Comparison of ENCODE assay signal across 35 mouse cellular contexts in the genomic region with DNA sequence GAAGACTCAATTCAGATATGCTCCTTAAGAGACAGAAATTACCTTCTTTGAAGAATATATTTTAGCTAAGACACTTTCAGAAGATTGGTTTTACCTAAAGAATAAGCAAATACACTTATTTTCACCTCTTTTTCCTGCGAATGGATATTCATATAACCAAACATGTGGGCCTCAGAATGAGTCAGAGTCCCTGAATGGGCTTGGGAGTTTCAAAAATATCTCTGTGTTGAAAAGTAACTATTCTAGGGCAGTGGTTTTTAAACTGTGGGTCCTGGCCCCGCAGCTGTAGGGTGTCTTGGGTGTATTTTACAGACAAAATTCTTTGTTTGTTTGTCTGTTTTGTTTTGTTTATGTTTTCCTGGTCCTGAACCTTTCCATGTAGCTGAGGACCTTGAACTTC.
"Had no signal": no experiment of that assay in that cellular context is flagged by ENCODE, and none has a peak within 500 bp of the region (broad histone marks: within the 10 kb centered on the region; RNA-seq: fewer than 3 reads in every experiment).

No protein-coding gene starts in this region.

- H3K36me3 ChIP-seq: heart, embryonic 12.5 days; heart, embryonic 13.5 days; heart, embryonic 15.5 days; hindbrain, embryonic 10.5 days; hindbrain, embryonic 12.5 days; hindbrain, embryonic 13.5 days; hindbrain, embryonic 15.5 days; intestine, embryonic 15.5 days; kidney, embryonic 15.5 days had no signal

- H3K9ac ChIP-seq: heart, embryonic 12.5 days; heart, embryonic 13.5 days; heart, embryonic 15.5 days; hindbrain, embryonic 12.5 days; hindbrain, embryonic 13.5 days; hindbrain, embryonic 14.5 days; hindbrain, embryonic 15.5 days; intestine, embryonic 15.5 days; kidney, embryonic 15.5 days had no signal

- ATAC-seq: hindbrain, embryonic 16.5 days; hindbrain, postnatal 0 days; inflammation-experienced regulatory T-cells, adult 6 months; intestine, embryonic 15.5 days; intestine, embryonic 16.5 days; intestine, postnatal 0 days had no signal

- H3K4me2 ChIP-seq: heart, embryonic 11.5 days; heart, embryonic 12.5 days; heart, embryonic 13.5 days; heart, embryonic 15.5 days; hindbrain, embryonic 12.5 days; hindbrain, embryonic 13.5 days; hindbrain, embryonic 14.5 days; hindbrain, embryonic 15.5 days; intestine, embryonic 15.5 days; kidney, embryonic 15.5 days had no signal

- H3K27me3 ChIP-seq: heart, embryonic 12.5 days; heart, embryonic 13.5 days; heart, embryonic 15.5 days; hindbrain, embryonic 12.5 days; hindbrain, embryonic 13.5 days; hindbrain, embryonic 15.5 days; intestine, embryonic 15.5 days; kidney, embryonic 15.5 days had no signal

- H3K4me1 ChIP-seq: heart, embryonic 12.5 days; heart, embryonic 13.5 days; heart, embryonic 15.5 days; hindbrain, embryonic 10.5 days; hindbrain, embryonic 12.5 days; hindbrain, embryonic 13.5 days; hindbrain, embryonic 15.5 days; intestine, embryonic 15.5 days; kidney, embryonic 15.5 days had no signal

- H3K9me3 ChIP-seq: heart, embryonic 12.5 days; heart, embryonic 13.5 days; heart, embryonic 15.5 days; hindbrain, embryonic 10.5 days; hindbrain, embryonic 12.5 days; hindbrain, embryonic 13.5 days; hindbrain, embryonic 15.5 days; intestine, embryonic 15.5 days; kidney, embryonic 15.5 days had no signal

- H3K4me3 ChIP-seq: heart, embryonic 12.5 days; heart, embryonic 13.5 days; heart, embryonic 15.5 days; hindbrain, embryonic 10.5 days; hindbrain, embryonic 12.5 days; hindbrain, embryonic 13.5 days; hindbrain, embryonic 15.5 days; intestine, embryonic 15.5 days; kidney, embryonic 15.5 days; layer of hippocampus, adult 2 months; left cerebral cortex, adult 2 months had no signal

- DNase-seq: heart, postnatal 10 days; heart, postnatal 14 days; heart, postnatal 36 days; heart, postnatal 4 days; kidney, adult 11 months; kidney, adult 18-20 months; kidney, adult 2 months; kidney, adult 8-10 months; kidney, adult 9 months; kidney, postnatal 10 days; kidney, postnatal 14 days; kidney, postnatal 25 days; kidney, postnatal 36 days; kidney, postnatal 4 days; layer of hippocampus, adult 9-11 months; layer of hippocampus, postnatal 36 days had no signal

- H3K27ac ChIP-seq: heart, embryonic 13.5 days; heart, embryonic 15.5 days; hindbrain, embryonic 10.5 days; hindbrain, embryonic 12.5 days; hindbrain, embryonic 13.5 days; hindbrain, embryonic 14.5 days; hindbrain, embryonic 15.5 days; hindbrain, postnatal 0 days; intestine, embryonic 15.5 days; kidney, embryonic 15.5 days; kidney, postnatal 0 days; layer of hippocampus, adult 2 months; left cerebral cortex, adult 2 months had no signal
